Mouse (Mus musculus) layer of hippocampus, postnatal 25 days (tissue): Measurements from ENCODE around the gene Nosip. TPM values are rescaled to one million over a fixed set of nuclear protein-coding genes. Genes with fewer than 3 reads are reported as not detected.
"Not testable (repeated sequence)": the region's sequence is repeated elsewhere in the genome, so short reads cannot be mapped to it uniquely, and the experiment has no call there.

Source experiments
- DNase-seq, 2 experiments: peaks; one replicate each; pipeline ENCODE4 v3.0.0; 2022; ENCODE audit warnings: mixed read lengths in 2 of 2, low spot score in 1 of 2; ENCODE audit errors: extremely low spot score in 1 of 2
- total RNA-seq, 2 experiments: library from RNA; stranded (reverse); gene quantifications; 2 replicates each; pipeline ENCODE4 v1.2.3; 2021

Nosip gene
- total RNA-seq, 2 experiments from 2014 or later, result 49.8 to 59.4 TPM

GRCm38 (mm10) chr7:45083300-45083890, 21.2 kb downstream of the Nosip start:
- DNase-seq, result no peak

- DNase-seq, result no peak
Measured at GRCm38 (mm10) chr7:45086084-45086483, 23.9 kb downstream of the Nosip start.

GRCm38 (mm10) chr7:45088597-45088996, 26.4 kb downstream of the Nosip start:
- no peak for DNase-seq

- DNase-seq, result no peak
Measured at GRCm38 (mm10) chr7:45090251-45090977, 28.2 kb downstream of the Nosip start.

GRCm38 (mm10) chr7:45091001-45091990, 29.1 kb downstream of the Nosip start:
- DNase-seq, result no peak

GRCm38 (mm10) chr7:45092048-45092447, 29.8 kb downstream of the Nosip start, which contains the start of gene Rcn3:
Gene Rcn3, minus strand, starts transcription at chr7:45092221.
- peak in 1 of 2 experiments; percentile 21 for DNase-seq

- no peak for DNase-seq
Measured at GRCm38 (mm10) chr7:45092828-45093515, 30.7 kb downstream of the Nosip start.

GRCm38 (mm10) chr7:45093516-45093905, 31.3 kb downstream of the Nosip start:
- no peak for DNase-seq

- no peak for DNase-seq
Measured at GRCm38 (mm10) chr7:45094121-45094520, 31.9 kb downstream of the Nosip start.

- DNase-seq, result no peak
Measured at GRCm38 (mm10) chr7:45095367-45095766, 33.1 kb downstream of the Nosip start.

- not testable (repeated sequence) for DNase-seq
Measured at GRCm38 (mm10) chr7:45095965-45096364, 33.7 kb downstream of the Nosip start.

- no peak for DNase-seq
Measured at GRCm38 (mm10) chr7:45097479-45097878, 35.2 kb downstream of the Nosip start.

GRCm38 (mm10) chr7:45098541-45099240, 36.5 kb downstream of the Nosip start:
- no peak for DNase-seq

- DNase-seq, result no peak
Measured at GRCm38 (mm10) chr7:45100046-45100445, 37.8 kb downstream of the Nosip start.

GRCm38 (mm10) chr7:45102441-45102840, 40.2 kb downstream of the Nosip start:
- DNase-seq, result no peak

- no peak for DNase-seq
Measured at GRCm38 (mm10) chr7:45102940-45103585, 40.8 kb downstream of the Nosip start.

GRCm38 (mm10) chr7:45103652-45104180, 41.5 kb downstream of the Nosip start, which contains the start of gene Fcgrt:
Gene Fcgrt, minus strand, starts transcription at chr7:45103851.
- DNase-seq, result no peak

- no peak for DNase-seq
Measured at GRCm38 (mm10) chr7:45104941-45105340, 42.7 kb downstream of the Nosip start.

GRCm38 (mm10) chr7:45105491-45105890, 43.3 kb downstream of the Nosip start:
- no peak for DNase-seq
